Mouse (Mus musculus): ENCODE results near the gene Abcg1. TPM values are rescaled to one million over a fixed set of nuclear protein-coding genes. Genes with fewer than 3 reads are reported as not detected.

Gene Abcg1
- polyA plus RNA-seq, 1 experiment from 2014 or later: 21.8 TPM

Other genes starting within 250 kb of the Abcg1 start
- 0.13 and 0.18 TPM in 2 replicates for gene Glp1r, start 155.9 kb upstream of the Abcg1 start, polyA plus RNA-seq (2015; fragmentation: Nextera tagmentation; extraction: Ambion mirVana)
- gene Umodl1, start 103.0 kb upstream of the Abcg1 start, polyA plus RNA-seq (2015; fragmentation: Nextera tagmentation; extraction: Ambion mirVana): 0.07 and 0.09 TPM in 2 replicates
- 0.97 and 2.0 TPM in 2 replicates for gene Tff3, start 72.0 kb downstream of the Abcg1 start, polyA plus RNA-seq (2015; fragmentation: Nextera tagmentation; extraction: Ambion mirVana)
- not detected in 2 replicates for gene Tff2, start 86.6 kb downstream of the Abcg1 start, polyA plus RNA-seq (2015; fragmentation: Nextera tagmentation; extraction: Ambion mirVana)
- gene Tff1, start 107.6 kb downstream of the Abcg1 start, polyA plus RNA-seq (2015; fragmentation: Nextera tagmentation; extraction: Ambion mirVana): not detected in 2 replicates
- not detected in 2 replicates for gene Tmprss3, start 141.3 kb downstream of the Abcg1 start, polyA plus RNA-seq (2015; fragmentation: Nextera tagmentation; extraction: Ambion mirVana)
- 0.12 TPM in 1 of 2 replicates, not detected in the other for gene Ubash3a, start 150.2 kb downstream of the Abcg1 start, polyA plus RNA-seq (2015; fragmentation: Nextera tagmentation; extraction: Ambion mirVana)
- gene Rsph1, start 219.7 kb downstream of the Abcg1 start, polyA plus RNA-seq (2015; fragmentation: Nextera tagmentation; extraction: Ambion mirVana): 2.4 and 2.7 TPM in 2 replicates
- gene Slc37a1, start 229.1 kb downstream of the Abcg1 start, polyA plus RNA-seq (2015; fragmentation: Nextera tagmentation; extraction: Ambion mirVana): 11.4 and 17.4 TPM in 2 replicates